10 mouse cellular contexts compared by ENCODE assay signal in genomic region chr15:84445812-84446716, GRCm38 (mm10). TPM values are rescaled to one million over a fixed set of nuclear protein-coding genes. Genes with fewer than 3 reads are reported as not detected.
A peak's percentile ranks its signal among the peaks of the same experiment; 100 is the strongest.
DNase-seq lines count a peak whose midpoint lies in the region; ATAC-seq and TF ChIP-seq lines count a peak whose summit lies in the region.
"Had no signal": no experiment of that assay in that cellular context is flagged by ENCODE, and none has a peak within 500 bp of the region (broad histone marks: within the 10 kb centered on the region; RNA-seq: fewer than 3 reads in every experiment).

No protein-coding gene starts in this region.

- peak; percentile 26 to 51 for DNase-seq in cerebellum, postnatal 25 days
- DNase-seq in cerebellum, adult 9-11 months = no peak
- DNase-seq in right cerebral cortex, postnatal 25 days = peak; percentile 42
- no peak for DNase-seq in right cerebral cortex, postnatal 36 days (ENCODE audit: low spot score in 2 of 2)
- no peak for DNase-seq in kidney, postnatal 0 days (ENCODE audit: low spot score)
- no peak for DNase-seq in frontal cortex, postnatal 36 days (ENCODE audit: low spot score in 2 of 2)

- peaks cover 15% of the 10 kb centered on the region for H3K27me3 ChIP-seq in kidney, postnatal 0 days (ENCODE audit: insufficient read depth, low read length)
- H3K27me3 ChIP-seq in neural tube, embryonic 12.5 days (replicated peaks) = peaks cover 40% of the 10 kb centered on the region

- H3K4me1 ChIP-seq in kidney, postnatal 0 days (replicated peaks; ENCODE audit: insufficient read depth, low read length) = peaks cover 15% of the 10 kb centered on the region; the same call in 1 of the 2 replicates
- H3K4me1 ChIP-seq in neural tube, embryonic 12.5 days = peaks cover 50% of the 10 kb centered on the region

- ATAC-seq in kidney, postnatal 0 days (replicated peaks; ENCODE audit: low FRiP score, low read depth) = no peak
- no peak for ATAC-seq in neural tube, embryonic 12.5 days (ENCODE audit: low FRiP score, low read depth)
- no peak for ATAC-seq in erythroid progenitor cell, adult 5-6 weeks (replicated peaks; ENCODE audit: low FRiP score, poor library complexity, severe bottlenecking)

- 0 out of 2 replicates have a peak, but pooled peaks have one; percentile 4 for TF ChIP-seq CTCF in kidney, postnatal 0 days (IDR thresholded peaks at IDR 0.05; ENCODE audit: low read depth)

- H3K4me2 ChIP-seq in kidney, postnatal 0 days (ENCODE audit: low read length) = peak overlapping the region; percentile 89
- peak overlapping the region; percentile 99 for H3K4me2 ChIP-seq in neural tube, embryonic 12.5 days (replicated peaks)

- no peaks in the 10 kb centered on the region for H3K36me3 ChIP-seq in kidney, postnatal 0 days (ENCODE audit: insufficient read depth, low read length)
- no peaks in the 10 kb centered on the region for H3K36me3 ChIP-seq in neural tube, embryonic 12.5 days

- no peaks in the 10 kb centered on the region for H3K9me3 ChIP-seq in kidney, postnatal 0 days (replicated peaks; ENCODE audit: low read length)
- no peaks in the 10 kb centered on the region for H3K9me3 ChIP-seq in neural tube, embryonic 12.5 days

- peak overlapping the region; percentile 43 for H3K4me3 ChIP-seq in kidney, postnatal 0 days (replicated peaks; ENCODE audit: low read depth, low read length)
- H3K4me3 ChIP-seq in neural tube, embryonic 12.5 days = peak overlapping the region; percentile 61
- H3K4me3 ChIP-seq: myocyte had no signal

- H3K27ac ChIP-seq in kidney, postnatal 0 days = no peak overlapping the region
- no peak overlapping the region for H3K27ac ChIP-seq in neural tube, embryonic 12.5 days

- H3K9ac ChIP-seq in kidney, postnatal 0 days (ENCODE audit: low read depth, low read length) = peak overlapping the region; percentile 59
- peak overlapping the region; percentile 79 for H3K9ac ChIP-seq in neural tube, embryonic 12.5 days

- 2% methylated on average over 73 of the region's 99 CpGs for WGBS in kidney, postnatal 0 days
- WGBS in neural tube, embryonic 12.5 days = 1% methylated on average over 89 of the region's 99 CpGs

RNA-seq across cellular contexts. Expression of gene Shisal1, which starts 0.8 kb away (rescaled TPM):
- 1.8 and 2.1 TPM in 2 replicates for polyA plus RNA-seq in kidney, postnatal 0 days (2015; fragmentation: Nextera tagmentation; extraction: Ambion mirVana)
- 7.4 and 9.9 TPM in 2 replicates for polyA plus RNA-seq in neural tube, embryonic 12.5 days (2016; fragmentation: Nextera tagmentation; extraction: Ambion mirVana)
- total RNA-seq in erythroid progenitor cell, adult 5-6 weeks (2015; ENCODE audit: low replicate concordance) = not detected in 2 replicates
- total RNA-seq in erythroid progenitor cell, adult 5-6 weeks (2017; ENCODE audit: low replicate concordance) = not detected in 2 replicates
- total RNA-seq: common myeloid progenitor, adult 5-6 weeks had no signal

Comparison
In these comparisons a context has a peak if more than half of its experiments do, and no peak if none do; other contexts are left out.
1. DNase-seq: peak in cerebellum, postnatal 25 days (2 of 2) and right cerebral cortex, postnatal 25 days (single experiment); none in cerebellum, adult 9-11 months (single experiment), right cerebral cortex, postnatal 36 days (0 of 2), kidney, postnatal 0 days (single experiment) and frontal cortex, postnatal 36 days (0 of 2).